Mouse (Mus musculus) ovary, adult 18-20 months (tissue): ENCODE measurements around the gene Tbc1d2b.

Experiments
- DNase-seq: peaks from one replicate; pipeline ENCODE4 v3.0.0; 2022; ENCODE audit warnings: low spot score, mixed read lengths

Tbc1d2b gene

GRCm38 (mm10) chr9:90270193-90270943, at the start of gene Tbc1d2b:
TSS of gene Tbc1d2b (minus strand) at chr9:90270804.
- peak; percentile 57 for DNase-seq

DNA sequence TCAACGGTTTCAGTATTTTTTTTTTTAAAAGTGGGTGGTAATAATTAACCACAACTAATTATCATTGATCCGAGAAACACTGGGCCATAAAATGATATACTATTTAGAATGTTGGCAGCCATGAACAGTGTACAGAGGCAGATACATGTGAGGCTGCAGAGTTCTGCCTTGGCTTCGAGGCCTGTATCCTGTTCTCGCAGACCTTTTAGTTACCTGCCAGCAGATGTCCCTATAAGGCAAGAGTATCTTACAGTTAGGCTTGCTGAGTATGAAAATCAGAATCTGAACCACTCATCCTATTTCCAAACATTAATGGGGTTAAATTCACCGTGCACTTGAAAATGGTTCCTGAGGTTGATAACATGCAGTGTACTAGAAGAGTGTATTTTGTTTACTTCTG, 45.7 kb upstream of the Tbc1d2b start:
- no peak for DNase-seq

- no peak for DNase-seq
Measured at GRCm38 (mm10) chr9:90315662-90316061, 45.1 kb upstream of the Tbc1d2b start.

GRCm38 (mm10) chr9:90304254-90304653, 33.6 kb upstream of the Tbc1d2b start:
- no peak for DNase-seq

- no peak for DNase-seq
Measured at GRCm38 (mm10) chr9:90303101-90303835, 32.7 kb upstream of the Tbc1d2b start.

GRCm38 (mm10) chr9:90302670-90303069, 32.1 kb upstream of the Tbc1d2b start:
- no peak for DNase-seq

DNA sequence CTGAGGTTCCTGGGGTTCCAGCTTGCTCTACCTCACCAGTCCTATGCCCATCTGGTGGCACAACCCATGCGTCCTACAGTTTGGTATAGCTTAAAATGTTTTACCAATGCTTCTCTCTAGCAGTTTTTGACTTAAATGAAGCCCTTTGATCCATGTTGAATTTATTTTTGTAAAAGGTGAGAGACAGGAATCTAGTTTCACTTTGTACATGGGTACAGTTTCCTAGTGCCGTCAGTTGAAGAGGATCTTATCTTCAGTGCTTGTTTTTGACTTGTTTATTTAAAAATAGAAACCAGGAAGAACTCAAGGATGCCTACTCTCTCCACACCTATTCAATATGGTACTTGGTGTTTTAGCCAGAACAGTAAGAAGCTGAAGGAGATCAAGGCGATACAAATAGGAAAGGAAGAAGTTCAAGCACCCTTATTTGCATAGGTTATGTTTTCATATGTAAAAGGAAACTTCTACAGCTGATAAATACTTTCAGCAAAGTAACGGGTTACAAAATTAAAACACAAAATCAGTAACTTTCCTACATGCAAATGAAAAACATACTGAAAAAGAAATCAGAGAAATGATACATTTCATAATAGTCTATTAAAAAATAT, 30.6 kb upstream of the Tbc1d2b start:
- DNase-seq: no peak

DNA sequence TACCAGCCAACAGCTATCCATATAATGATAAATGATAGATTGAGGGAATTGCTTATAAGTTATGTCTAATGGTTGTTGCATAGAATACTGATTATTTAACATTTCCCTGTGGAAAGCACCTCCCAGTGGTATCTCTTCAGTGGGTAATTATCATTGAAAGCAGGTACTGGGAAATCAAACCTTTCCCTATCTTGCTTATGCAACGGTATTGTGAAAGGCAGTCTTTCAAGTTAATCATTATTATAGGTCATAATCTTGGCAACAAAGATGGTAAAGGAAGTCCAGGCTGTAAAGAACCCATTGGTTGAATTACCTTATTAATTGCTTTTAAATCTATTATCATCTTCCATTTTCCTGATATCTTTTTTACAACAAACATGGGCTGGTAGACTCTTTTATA, 27.0 kb upstream of the Tbc1d2b start:
- no peak for DNase-seq

GRCm38 (mm10) chr9:90293641-90294398, 23.2 kb upstream of the Tbc1d2b start:
- DNase-seq: no peak

GRCm38 (mm10) chr9:90278397-90278796, 7.8 kb upstream of the Tbc1d2b start:
- no peak for DNase-seq

- no peak for DNase-seq
Measured at GRCm38 (mm10) chr9:90277884-90278283, 7.3 kb upstream of the Tbc1d2b start.

- no peak for DNase-seq
Measured at GRCm38 (mm10) chr9:90276779-90277178, 6.2 kb upstream of the Tbc1d2b start.

DNA sequence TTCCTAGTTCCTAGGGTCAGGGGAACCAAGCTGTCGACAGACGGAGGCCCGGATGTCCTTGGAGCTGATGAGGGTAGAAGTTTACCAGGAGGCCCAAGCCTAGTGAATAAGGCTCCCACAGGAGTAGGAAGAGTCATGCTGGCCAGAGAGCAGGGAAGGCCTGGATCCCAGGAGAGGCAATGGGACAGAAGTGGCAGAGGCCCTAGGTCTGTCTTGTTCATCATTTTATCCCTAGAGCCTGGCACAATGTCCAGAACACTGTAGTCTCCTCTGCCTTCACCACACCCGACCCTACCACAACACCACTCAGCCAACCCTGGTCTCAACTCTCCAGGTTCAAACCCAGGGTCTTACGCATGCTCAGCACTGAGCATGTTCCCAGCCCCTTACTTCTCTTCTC, 5.3 kb upstream of the Tbc1d2b start:
- DNase-seq: no peak

GRCm38 (mm10) chr9:90275500-90275899, 4.9 kb upstream of the Tbc1d2b start:
- no peak for DNase-seq

GRCm38 (mm10) chr9:90274516-90274915, 3.9 kb upstream of the Tbc1d2b start:
- no peak for DNase-seq

GRCm38 (mm10) chr9:90272346-90272745, 1.7 kb upstream of the Tbc1d2b start:
- DNase-seq: no peak

GRCm38 (mm10) chr9:90271541-90272090, 1.0 kb upstream of the Tbc1d2b start:
- no peak for DNase-seq

- DNase-seq: no peak
Measured at GRCm38 (mm10) chr9:90270944-90271295, 316 bp upstream of the Tbc1d2b start.

DNA sequence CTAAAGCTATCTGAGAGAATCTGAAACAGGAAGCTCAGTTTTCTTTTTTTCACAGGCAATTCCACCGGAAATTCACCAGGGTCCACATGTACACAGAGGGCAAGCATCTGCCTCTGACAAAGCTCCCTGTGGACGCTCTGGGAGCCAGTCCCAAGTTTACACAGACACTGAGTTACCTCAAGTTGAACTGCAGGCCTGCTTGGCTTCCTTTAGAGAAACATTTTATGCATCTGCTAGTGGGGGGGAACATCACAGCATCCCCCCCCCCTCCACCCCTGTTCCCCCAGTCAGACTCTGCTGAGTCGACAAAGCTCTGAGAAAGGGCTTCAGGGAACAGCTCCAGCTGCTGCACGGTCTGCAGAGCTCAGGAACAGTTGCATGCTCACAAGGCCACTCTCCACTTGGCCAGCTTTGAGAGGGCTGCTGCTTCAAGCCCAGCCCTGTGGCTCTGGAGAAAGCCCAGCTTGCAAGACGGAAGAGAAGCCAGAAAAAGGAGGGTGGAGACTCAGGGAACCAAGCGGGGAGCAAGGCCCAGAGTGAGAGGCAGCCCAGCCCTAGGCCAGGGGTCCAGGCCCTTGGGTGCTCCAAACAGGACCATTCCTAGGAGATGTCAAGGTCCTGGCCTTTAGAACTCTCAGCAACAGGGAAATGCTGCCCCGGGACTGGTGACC, 1.5 kb downstream of the Tbc1d2b start:
- DNase-seq: peak; percentile 78

- no peak for DNase-seq
Measured at GRCm38 (mm10) chr9:90266926-90267325, 3.7 kb downstream of the Tbc1d2b start.

DNA sequence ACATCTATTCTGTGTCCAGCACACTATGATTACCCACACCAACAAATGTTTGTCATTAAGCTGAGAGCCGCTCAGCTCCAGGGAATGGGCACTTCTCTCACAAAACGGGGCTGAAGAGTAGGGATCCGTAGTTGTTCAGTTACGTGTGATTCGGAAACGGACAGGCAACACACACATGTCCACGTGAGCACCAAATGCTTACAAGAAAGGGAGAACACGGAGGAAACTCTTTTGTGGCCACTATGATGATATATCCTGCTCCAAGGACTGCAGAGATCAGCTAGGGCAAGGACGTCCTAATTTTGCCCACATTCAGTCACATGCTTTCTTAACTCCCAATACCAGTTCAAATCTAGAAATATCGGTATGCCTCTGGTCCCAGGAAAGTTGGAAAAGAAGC, 4.5 kb downstream of the Tbc1d2b start:
- DNase-seq: no peak
